27 mouse cellular contexts compared by ENCODE assay signal in the genomic region with DNA sequence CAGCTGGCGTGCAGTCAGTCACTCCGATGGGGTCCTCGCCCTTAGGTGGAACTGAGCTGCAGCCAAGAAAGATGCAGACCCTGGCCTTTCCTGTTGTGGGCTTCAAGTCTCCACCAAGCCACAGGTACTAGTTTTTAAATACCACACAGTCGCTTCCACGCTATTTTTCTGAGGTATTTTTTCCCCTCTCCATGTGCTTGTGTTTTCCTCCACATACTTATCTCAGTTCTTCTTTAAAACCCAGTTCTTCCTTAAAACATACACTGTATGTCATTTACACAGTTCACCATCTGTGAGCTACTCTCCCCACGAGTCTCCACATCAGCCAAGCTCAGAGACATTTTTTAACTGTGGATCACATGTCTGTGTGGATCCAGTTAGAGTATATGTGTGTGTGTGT.
"Had no signal": no experiment of that assay in that cellular context is flagged by ENCODE, and none has a peak within 500 bp of the region (broad histone marks: within the 10 kb centered on the region; RNA-seq: fewer than 3 reads in every experiment).

No protein-coding gene starts in this region.

- H3K9ac ChIP-seq: embryonic facial prominence, embryonic 12.5 days; embryonic facial prominence, embryonic 13.5 days; embryonic facial prominence, embryonic 15.5 days; forebrain, embryonic 12.5 days; forebrain, embryonic 13.5 days; forebrain, embryonic 15.5 days; forebrain, postnatal 0 days had no signal

- H3K27ac ChIP-seq: embryonic facial prominence, embryonic 10.5 days; embryonic facial prominence, embryonic 12.5 days; embryonic facial prominence, embryonic 13.5 days; embryonic facial prominence, embryonic 15.5 days; forebrain, embryonic 10.5 days; forebrain, embryonic 12.5 days; forebrain, embryonic 13.5 days; forebrain, embryonic 15.5 days; heart, adult 2 months had no signal

- H3K27me3 ChIP-seq: embryonic facial prominence, embryonic 12.5 days; embryonic facial prominence, embryonic 13.5 days; embryonic facial prominence, embryonic 15.5 days; forebrain, embryonic 15.5 days had no signal

- DNase-seq: cerebellum, adult 2 months; cerebellum, adult 8-10 months; cerebellum, adult 9-10 months; cerebellum, adult 9-11 months; cerebellum, postnatal 10 days; cerebellum, postnatal 14 days; cerebellum, postnatal 25 days; cerebellum, postnatal 36 days; embryo, embryonic 11 days; forebrain, postnatal 0 days; gastrocnemius, postnatal 10 days; gastrocnemius, postnatal 14 days; gastrocnemius, postnatal 36 days; heart, adult 11 months; heart, adult 18-20 months; heart, adult 2 months had no signal

- H3K4me2 ChIP-seq: embryonic facial prominence, embryonic 12.5 days; embryonic facial prominence, embryonic 13.5 days; embryonic facial prominence, embryonic 15.5 days; forebrain, embryonic 12.5 days; forebrain, embryonic 13.5 days; forebrain, embryonic 15.5 days had no signal

- ATAC-seq: forebrain, embryonic 13.5 days; forebrain, embryonic 14.5 days; forebrain, embryonic 15.5 days; forebrain, embryonic 16.5 days; forebrain, postnatal 0 days had no signal

- H3K9me3 ChIP-seq: embryonic facial prominence, embryonic 10.5 days; embryonic facial prominence, embryonic 12.5 days; embryonic facial prominence, embryonic 13.5 days; embryonic facial prominence, embryonic 15.5 days; forebrain, embryonic 10.5 days; forebrain, embryonic 12.5 days; forebrain, embryonic 13.5 days; forebrain, embryonic 15.5 days had no signal

- H3K4me3 ChIP-seq: embryonic facial prominence, embryonic 10.5 days; embryonic facial prominence, embryonic 12.5 days; embryonic facial prominence, embryonic 13.5 days; embryonic facial prominence, embryonic 15.5 days; erythroblast, embryonic 14.5 days; forebrain, embryonic 10.5 days; forebrain, embryonic 12.5 days; forebrain, embryonic 13.5 days; forebrain, embryonic 15.5 days; heart, adult 2 months had no signal
